Mouse (Mus musculus) embryo, embryonic 10 days (tissue): ENCODE data around the gene Ptprm.

Source experiments
- DNase-seq: peaks from one replicate; pipeline ENCODE4 v3.0.0-alpha.2; 2015; ENCODE audit warnings: low spot score

The Ptprm gene

DNA sequence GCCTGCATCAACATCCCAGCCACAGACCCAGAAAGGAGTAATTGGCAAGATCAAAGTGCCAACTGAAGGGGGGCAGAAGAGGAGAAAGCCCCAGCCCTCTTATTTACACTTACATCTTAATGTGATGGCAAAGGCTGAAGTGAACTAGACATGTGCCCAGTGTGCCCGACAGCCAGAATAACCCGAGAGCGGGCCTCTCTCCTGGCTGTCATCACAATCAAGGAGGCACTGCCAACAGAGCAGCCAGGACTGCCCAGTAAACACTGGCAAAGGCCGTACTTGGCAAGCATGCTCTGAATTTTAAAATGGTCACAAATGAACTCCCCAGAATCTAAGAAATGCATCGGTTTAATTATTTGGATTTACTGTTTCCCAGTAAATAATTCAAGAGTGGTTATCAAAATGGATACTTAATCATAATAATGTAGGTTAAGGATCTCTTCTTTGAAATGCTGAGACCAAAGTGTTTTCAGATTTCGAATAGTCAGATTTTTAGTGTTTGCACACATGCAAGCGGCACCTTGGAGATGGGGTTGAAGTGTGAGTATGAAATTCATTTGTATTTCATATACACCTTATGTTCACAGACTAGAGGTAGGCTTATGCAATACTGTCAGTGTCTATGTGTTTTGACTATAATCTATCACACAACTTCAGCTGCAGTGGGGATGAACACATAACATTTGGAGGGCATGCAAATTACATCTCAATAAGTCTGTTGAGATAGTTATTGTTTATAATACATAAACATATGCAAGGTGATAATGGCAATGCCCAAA is 282.8 kb downstream of the Ptprm start:
- DNase-seq: no peak

DNA sequence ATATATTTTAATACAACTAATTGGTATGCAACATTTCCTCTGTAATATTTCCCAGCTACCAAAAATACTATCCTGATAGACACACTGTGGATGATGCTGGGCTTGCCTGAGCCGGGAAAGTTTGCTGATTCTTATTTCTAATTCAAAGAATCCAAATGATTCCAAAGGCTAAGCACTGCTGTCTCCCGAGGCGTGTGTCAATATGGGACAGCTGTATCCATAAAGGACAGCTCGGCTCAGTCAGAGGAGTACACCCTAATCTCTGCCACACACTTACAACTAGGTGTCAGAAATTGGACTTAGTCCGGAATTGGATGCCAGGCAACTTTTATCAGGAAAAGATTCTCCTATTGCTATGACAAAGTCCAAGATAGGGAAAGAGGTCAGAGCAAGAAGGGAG is 290.6 kb downstream of the Ptprm start:
- no peak for DNase-seq

DNA sequence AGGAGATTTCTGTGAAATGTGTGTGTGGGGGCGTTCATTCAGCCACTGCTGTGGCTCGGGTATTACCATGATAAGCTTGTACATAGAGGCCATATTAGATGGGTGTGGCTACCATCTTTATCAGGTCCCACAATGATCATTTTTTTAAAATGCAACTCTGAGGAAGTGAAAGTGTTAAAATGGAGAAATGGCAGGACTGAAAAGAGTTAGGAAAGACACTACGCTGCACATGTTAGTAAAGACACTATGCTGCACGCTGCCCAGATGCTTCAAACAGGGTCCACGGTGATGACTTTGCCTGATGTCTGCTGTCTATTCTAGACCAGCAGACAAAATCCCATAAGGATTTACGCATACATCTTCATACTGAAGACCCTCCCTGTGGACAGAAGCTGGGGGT is 298.6 kb downstream of the Ptprm start:
- DNase-seq: no peak

DNA sequence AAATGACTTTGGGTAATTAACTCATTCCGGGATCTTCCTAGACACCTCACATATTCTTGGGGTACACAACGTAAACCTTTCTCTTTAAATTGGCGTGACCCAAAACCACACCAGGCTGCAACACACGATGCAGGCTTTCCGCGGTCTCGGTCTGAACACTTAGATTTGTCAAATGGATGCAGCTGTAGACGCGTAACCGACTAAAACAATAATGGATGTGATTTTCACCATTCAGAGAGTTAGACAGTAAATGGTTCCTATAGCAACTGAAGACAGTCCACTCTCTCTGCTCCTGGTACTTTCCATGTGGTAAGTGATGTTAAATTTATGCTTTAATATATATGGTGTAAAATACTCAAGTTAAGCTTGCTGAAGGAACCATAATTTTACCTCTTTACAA is 300.1 kb downstream of the Ptprm start:
- DNase-seq: no peak

DNA sequence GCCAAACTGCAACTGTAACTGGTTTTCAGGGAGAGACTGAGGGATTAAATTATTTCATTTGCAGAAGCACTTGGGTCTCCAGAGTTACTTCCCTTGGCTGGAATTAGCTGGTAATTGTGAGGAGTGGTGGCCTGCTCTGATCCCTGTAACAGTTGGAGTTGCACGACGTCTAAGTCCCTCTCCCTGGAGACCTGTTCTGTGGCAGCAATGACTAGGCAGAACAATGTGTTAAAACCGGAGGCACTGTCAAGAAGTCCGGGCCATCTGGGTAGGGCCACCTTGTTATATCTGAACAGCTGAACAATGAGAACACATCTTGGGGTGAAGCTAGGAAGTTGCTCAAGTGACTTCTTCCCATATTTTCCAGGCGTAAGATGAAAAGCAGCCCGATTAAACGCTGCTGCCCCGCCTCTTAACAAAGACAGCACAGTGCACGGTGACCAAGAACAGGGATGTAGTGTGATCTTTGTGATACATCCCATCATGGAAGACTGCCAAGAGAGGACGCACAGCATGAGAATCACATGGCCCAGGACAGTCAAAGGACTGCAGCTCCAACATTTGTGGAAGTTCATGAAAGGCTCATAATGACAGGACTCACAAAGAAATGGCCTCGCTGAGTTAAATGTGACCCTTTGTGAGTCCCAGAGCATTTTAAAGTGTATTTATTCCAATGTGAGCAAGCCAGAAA is 301.5 kb downstream of the Ptprm start:
- no peak for DNase-seq

DNA sequence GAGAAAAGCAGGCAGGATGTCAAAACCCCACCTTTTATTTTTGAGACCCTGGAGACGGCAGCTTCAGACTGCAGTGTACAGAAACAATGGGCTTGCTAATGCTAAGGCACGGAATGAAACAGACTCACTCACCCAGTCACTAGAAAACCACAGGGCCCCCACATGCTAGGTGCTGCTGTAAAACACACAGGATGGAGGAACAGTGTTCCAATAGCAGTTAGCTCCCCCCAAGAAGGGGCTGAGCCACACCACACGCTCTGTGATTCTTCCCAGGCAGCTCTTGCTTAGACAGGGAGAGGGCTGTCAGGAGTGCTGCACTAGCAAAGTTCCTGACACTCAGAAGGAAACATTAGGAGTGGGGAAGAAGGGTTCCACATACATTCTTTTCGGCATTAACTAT is 306.6 kb downstream of the Ptprm start:
- no peak for DNase-seq

DNA sequence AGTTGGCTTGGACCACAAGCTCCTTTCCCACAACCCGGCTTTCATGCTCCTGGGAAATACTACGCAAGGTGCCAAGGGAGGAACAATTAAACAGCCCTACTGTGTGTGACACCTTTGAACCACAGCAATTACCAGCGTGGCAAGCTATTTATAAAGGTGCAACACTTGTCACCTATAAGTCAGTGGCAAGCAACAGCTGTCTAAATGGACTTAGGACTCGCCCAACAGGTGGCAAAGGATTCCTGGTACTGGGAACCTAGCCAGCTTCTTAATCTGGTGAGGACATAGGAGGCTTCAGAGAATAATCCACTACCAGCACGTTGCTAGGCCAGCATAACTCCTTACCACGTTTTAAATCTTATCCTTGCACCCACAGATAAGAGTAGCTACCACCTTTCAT is 315.7 kb downstream of the Ptprm start:
- DNase-seq: no peak

DNA sequence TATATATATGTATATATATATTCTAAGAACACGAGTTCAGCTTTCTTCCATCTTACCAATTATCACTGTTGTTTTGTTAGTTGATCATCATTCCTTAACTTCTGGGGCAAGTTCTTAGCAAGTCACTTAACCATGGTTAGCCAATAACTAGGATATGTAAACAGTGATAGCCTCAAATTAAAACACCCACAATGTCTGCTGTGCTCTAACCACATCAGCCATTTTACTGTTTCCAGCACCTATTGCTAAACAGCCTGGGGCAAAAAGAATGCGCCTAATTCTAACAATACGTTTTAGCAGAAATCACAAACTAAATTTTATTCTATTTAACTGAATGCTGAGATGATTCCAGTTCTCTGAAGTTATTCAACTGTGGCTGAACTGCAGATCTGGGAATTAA is 320.7 kb downstream of the Ptprm start:
- no peak for DNase-seq

DNA sequence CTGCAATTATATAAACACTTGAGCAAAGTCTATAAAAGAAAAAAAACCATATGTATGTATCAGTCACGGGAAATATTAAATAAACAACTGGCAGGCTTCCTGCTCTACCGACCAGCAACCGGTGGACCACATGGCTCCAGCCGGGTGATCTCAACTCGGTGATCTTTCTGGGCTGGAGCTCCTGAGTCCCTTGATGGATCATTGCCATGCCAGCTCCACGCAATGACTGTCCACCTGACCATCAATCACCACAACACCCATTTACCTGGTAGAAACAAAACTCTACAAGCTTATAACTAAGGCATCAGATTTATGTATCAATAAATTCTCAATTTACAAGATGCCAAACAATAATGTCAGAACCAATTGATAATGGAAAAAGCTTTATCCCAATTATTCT is 322.2 kb downstream of the Ptprm start:
- no peak for DNase-seq

DNA sequence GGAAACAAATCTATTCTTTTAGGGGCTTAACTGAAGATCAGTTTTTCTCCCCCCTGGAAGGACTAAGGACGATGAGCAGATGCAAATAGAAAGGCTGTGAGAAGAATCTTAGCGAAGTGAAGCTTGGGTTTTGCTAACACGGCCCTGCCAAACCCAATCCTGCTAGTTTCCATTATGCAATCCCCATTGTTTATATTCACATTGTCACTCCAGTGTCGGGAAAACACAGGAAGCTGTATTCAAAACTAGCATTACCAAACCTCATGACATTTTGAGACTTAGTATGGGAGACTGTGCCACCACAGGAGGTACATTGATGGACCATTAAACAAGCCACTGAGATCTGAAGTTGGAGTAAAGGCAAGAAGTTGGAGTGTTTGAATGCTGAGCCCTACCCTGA is 322.9 kb downstream of the Ptprm start:
- DNase-seq: no peak

DNA sequence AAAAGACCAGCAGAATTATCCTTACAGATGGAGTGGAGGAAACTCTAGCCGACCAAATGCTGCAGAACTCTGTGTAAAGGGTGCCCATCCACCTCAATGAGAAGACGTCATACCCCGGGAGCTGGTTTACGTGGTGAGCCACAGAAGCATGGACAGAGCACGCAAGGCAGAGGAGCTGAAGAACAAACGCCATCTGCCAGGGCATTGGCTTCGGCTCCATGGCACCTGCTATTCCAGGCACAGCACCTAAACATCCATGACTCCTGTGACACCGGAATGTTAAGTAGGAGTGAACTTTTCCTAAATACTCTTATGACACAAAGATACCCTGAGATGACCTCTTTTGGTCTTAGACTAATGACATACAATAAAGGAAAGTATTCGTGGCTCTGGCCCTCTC is 327.0 kb downstream of the Ptprm start:
- DNase-seq: no peak

DNA sequence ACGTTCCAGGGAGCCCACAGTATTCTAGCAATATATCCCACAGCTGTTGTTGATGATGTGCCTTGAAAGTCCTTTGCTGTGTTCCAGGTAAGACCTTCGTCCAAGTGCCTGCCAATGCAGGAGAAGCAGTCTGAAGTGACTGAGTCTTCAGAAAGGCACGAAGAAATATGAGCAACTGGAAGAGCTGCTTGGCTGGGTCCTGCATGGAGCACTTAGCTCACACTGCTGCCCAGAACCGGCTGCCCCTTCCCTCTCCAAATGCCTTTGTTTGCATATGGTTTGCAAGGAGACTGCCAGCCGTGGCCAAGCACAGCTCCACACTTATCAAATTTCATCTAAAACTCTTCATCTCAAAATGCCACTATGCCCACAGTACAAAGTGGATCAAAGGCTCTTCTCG is 337.8 kb downstream of the Ptprm start:
- no peak for DNase-seq

DNA sequence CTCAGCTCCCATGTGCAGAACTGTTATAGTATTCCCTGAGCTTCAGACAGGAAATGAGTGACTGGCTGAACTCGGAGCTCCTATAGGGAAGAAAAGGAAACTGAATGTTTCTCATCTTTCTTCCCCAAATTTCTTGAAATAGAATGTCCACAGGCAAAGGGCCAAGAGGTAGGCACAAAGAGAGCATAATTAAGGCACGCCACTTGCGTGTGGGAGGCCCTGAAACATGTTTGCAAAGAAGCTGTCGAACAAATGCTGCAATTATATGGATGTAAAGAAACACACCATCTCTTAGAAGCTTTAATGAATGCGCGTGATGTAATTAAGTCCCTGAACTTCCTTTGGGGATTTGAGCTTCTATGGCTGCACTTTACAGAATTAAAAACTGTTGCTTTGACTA is 341.0 kb downstream of the Ptprm start:
- DNase-seq: no peak

DNA sequence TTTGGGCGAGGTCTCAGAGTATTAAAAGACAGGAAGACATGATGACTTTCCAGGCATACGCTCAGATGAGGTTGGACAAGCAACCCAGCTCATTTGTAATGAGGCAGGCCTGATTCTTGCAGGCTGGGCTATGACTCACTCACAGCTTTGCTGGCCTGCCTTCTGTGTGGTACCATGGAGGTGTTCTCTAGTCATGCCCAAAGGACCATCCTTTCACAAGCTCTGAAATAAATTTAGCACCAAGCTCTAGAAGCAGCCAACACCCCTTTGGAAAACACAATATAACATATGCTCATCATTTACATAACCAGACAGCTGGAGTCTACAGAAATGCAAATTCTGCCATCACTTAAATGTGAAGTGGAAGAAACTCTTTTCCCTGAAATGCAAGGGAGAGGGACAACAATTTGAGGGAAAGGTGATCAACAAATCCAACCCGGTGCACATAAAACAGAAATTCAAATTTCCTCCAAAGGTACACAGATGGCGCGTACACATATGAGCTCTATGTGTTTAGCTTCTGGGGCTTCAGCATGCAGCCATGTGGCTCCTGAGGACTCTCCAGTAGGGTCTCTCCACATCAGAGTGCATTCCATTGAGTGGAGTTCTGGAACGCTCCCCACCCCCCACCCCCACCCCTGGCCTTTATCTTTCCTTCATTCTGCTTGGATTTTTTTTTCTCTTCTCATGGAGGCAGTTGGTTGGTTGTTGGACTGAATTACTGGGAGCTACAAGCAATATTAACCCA is 342.2 kb downstream of the Ptprm start:
- DNase-seq: no peak

DNA sequence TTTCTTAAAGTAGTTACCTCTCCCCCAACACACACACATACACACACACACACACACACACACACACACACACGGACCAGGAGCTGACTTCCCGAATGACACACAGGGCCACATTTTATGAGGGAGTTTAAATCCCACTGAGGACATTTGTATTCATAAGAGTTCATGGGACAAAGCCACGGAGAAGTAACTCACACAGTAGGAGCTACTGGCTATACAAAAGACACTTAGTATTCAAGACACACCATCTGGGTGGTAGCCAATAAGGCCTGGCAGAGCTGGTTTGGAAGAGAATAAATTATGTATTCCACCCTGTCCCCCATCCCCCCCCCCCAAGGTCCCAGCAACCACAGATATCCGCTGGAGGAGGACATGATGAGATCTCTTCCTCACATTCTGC is 344.1 kb downstream of the Ptprm start:
- DNase-seq: no peak

DNA sequence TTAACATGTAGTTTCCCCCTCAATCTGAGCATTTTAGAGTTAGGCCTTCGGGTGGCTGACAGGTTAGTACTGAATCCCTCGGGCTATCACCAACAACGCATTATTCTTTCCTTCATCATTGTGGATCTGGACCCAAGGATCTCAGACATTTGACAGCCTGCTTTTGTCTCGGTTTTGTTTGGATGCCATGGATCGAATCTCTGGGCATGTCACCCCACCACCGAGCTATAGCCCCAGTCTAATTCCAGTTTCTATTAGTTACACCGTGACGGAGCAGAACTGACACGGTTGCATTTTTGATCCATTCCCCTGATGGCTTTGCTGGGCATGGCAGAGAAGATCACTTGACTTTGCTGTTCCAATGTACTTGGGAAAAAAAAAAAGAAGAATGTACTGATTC is 346.1 kb downstream of the Ptprm start:
- no peak for DNase-seq

DNA sequence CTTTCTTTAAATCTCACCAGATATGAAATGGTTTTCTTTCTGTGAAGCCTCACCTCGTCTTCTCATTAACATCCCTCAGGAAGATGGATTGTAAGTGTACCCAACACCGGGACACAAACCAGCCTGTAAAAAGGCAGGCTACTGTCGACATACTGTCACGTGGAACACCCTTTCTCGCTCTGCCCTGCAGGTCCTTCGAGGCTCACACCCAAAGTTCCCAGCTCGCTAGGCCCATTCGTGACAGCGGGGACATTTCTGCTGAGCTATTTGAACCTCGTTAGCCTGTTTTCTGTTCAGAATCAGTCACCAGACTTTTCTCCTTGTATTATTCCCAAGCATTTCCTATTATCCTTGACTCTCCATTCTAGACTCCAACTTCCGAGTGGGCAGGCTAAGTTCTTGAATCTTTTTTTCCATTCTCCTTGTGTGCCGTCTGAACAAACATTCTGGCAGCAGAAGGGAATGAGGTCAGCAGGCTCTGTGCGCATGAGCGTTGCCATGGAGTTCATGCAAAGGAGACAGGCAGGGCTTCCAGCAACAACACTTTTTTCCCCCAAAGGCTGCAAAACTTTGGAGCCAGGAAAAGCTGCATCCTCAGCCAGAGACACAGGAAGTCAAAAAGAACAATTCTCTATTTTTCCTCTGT is 347.4 kb downstream of the Ptprm start:
- DNase-seq: peak; percentile 52

DNA sequence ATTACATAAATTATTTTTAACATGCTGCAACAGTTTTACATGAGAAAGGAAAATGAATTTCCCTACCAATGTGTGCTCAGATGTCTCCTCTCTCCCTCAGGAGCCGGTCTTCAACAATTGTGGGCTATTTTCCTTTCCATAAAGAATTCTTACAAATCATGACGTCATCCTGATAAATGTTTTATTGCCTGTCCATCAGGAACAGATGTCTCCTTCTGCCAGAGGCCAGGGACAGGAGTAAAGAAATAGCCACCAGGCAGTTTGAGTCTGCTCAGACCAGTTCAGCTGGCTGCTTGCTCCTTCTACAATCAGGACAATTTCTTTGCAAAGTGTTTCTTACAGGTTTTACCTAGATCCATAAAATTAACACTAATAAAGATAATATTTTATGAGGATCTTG is 357.4 kb downstream of the Ptprm start:
- no peak for DNase-seq

DNA sequence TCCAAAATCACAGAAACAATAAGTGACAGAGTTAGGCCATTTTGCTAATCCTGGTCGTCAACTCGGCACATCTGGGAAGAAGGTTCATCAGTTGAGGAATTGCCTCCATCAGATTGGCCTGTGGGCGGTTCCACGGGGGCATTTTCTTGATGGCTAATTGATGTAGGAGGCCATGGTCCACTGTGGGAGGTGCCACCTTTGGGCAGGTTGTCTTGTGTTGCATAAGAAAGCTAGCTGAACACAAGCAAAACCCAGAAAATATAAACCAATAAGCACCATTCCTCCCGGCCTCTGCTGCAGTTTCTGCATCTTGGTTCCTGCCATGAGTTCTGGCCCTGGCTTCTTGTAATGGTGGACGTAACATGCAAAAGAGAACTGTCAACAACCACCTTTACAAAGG is 358.2 kb downstream of the Ptprm start:
- no peak for DNase-seq

DNA sequence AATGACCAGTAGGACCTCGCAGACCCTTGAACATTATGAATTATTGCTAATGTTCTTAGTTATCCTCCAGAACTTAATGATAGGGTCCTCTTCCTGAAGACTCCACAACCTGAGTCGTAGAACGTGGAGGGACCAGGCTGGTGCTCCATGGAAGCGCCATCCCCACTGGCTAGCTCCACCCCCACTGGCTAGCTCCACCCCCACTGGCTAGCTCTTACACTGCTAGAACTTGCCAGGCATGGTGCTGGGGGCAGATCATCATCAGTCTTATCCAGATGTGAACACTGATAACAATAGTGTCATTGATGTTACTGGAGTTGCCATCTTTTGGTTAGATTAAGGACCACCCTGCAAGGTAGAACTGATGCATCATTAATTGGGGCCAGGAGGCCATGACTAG is 362.4 kb downstream of the Ptprm start:
- no peak for DNase-seq

DNA sequence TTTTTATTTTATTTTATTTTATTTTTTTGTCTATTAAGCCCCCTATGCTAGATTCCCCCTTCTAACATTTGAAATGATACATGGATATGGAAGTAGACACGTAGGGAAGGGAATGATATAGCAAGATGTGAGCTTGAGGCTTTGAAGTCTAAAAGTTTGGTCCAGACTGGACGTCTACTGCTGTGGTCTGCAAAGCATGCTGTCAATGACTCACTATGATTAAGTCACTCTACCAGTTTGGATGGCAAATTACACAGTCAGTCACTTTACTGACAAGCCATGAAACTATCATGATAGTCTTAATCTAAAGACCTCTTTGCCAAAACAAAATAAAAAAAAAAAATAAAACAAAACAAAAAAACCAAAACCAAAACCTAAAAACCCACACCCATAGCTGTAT is 363.5 kb downstream of the Ptprm start:
- DNase-seq: no peak

DNA sequence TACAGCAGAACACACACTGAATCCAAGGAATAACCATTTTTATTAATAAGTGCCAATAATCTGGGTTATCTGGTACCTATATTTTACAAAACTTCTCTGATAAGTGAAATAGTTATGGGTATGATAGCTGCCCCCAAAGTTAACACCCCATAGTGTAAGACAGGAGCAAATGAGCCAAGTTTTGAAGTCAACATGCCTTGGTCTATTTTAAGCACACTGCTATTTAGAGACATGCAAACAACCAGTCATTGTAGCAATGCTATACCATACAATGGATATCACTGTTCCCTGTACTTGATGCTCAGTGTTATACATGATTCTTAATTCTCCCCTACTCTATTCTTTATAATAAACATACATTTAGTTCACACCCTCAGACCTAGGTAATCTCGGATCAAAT is 366.2 kb downstream of the Ptprm start:
- DNase-seq: no peak

DNA sequence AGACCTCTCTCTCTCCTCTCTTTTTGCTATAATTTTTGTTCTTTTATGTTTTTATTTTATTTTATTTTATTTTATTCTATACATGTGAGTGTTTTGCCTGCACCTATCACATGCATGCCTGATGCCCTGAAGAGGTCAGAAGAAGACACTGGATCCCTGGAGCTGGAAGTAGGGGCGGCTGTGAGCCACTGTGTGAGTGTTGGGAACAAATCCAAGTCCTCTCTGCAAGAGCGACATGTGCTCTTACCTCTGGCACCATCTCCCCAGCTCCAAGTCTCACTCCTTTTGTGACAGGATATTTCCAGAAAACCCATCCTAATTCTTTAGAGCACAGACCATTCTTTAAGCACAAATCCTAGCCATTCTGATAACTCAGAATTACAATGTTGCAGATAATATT is 372.6 kb downstream of the Ptprm start:
- DNase-seq: no peak
